Mouse (Mus musculus): ENCODE data around the gene Gabbr2.

GRCm38 (mm10) chr4:46991016-46991958, at the start of gene Gabbr2:
- TF ChIP-seq POLR2A (IDR thresholded peaks at IDR 0.05; ENCODE audit: low read depth, low read length) (no peak), USF1 (IDR thresholded peaks at IDR 0.05; ENCODE audit: low read depth, low read length) (no peak), KAT2A (IDR thresholded peaks at IDR 0.05; ENCODE audit: insufficient replicate concordance, low read length) (no peak), EP300 (IDR thresholded peaks at IDR 0.05; ENCODE audit: low read length) (no peak), ZC3H11A (IDR thresholded peaks at IDR 0.05; ENCODE audit: low read depth, low read length) (no peak), ZNF384 (IDR thresholded peaks at IDR 0.05; ENCODE audit: low read depth, low read length) (no peak), RCOR1 (conservative IDR thresholded peaks at IDR 0.05; ENCODE audit: low read depth, low read length) (no peak), MYC (IDR thresholded peaks at IDR 0.05; ENCODE audit: low read depth, low read length) (no peak), ZMIZ1 (IDR thresholded peaks at IDR 0.05; ENCODE audit: low read depth, low read length) (no peak), MXI1 (IDR thresholded peaks at IDR 0.05; ENCODE audit: low read depth, low read length) (no peak), CTCF (conservative IDR thresholded peaks at IDR 0.05 in 1 of 2, IDR thresholded peaks at IDR 0.05 in 1 of 2; ENCODE audit: low read depth in 2 of 2, low read length in 2 of 2) (no peak)
